Mouse (Mus musculus): ENCODE results near the gene Tanc1. TPM values are rescaled to one million over a fixed set of nuclear protein-coding genes. Genes with fewer than 3 reads are reported as not detected.

Gene Tanc1
- polyA plus RNA-seq, 1 experiment = 1.00 TPM

DNA sequence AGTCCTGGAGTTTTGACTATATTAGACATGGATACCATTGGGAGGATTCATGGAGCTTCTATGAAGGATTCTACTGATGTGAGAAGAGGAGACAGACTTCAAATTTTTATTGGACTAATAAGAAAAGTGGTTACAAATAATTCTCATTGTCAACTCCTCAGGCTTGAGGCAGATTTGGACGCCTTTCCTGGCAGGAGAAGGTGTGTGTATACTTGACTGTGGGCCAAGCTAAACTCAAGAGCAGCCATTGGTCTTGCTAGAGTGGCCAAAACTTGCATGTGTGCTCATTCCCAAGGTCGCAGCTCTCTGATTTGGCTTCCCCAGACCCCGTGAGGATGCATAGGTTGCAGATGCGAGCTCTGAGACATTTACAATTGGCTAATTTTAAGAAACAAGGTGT, 148.9 kb downstream of the Tanc1 start:
- Histone ChIP-seq H3K4me3 (replicated peaks) (no peak overlapping the region), H3K9me3 (no peaks in the 10 kb centered on the region), H3K36me3 (replicated peaks; ENCODE audit: low read length) (no peaks in the 10 kb centered on the region), H3K4me1 (peaks cover 3% of the 10 kb centered on the region; the same call in 1 of the 2 replicates), H3K27me3 (replicated peaks) (no peaks in the 10 kb centered on the region)
- TF ChIP-seq FLI1 (IDR thresholded peaks at IDR 0.05; ENCODE audit: low read length) = no peak
- TF ChIP-seq GATA1 (IDR thresholded peaks at IDR 0.05; ENCODE audit: borderline replicate concordance, low read length) = no peak

DNA sequence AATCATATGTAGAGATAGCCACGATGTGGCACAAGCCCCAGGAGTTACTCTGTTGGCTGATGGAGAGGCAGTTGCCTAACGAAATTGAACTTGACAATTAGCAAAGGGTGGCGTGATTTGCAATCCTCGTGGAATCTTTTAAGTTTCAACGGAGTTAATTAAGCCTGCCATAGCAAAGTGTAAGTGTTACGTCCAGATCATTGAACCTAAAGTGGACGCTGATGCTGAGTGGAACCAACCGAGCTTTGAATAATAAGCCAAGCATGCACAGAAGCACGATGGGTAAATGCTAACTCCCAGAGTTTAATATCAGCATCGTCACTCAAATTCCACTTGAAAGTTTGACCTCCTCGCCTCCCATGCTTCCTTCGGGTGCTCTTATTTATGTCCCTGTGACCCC, 149.3 kb downstream of the Tanc1 start:
- no peaks in the 10 kb centered on the region for H3K9me3 ChIP-seq
- H3K4me3 ChIP-seq (replicated peaks) = no peak overlapping the region
- no peaks in the 10 kb centered on the region for H3K36me3 ChIP-seq (replicated peaks; ENCODE audit: low read length)
- no peaks in the 10 kb centered on the region for H3K27me3 ChIP-seq (replicated peaks)
- H3K4me1 ChIP-seq = peaks cover 3% of the 10 kb centered on the region; the same call in 1 of the 2 replicates
- TF ChIP-seq FLI1 (IDR thresholded peaks at IDR 0.05; ENCODE audit: low read length) (no peak), GATA1 (IDR thresholded peaks at IDR 0.05; ENCODE audit: borderline replicate concordance, low read length) (no peak)

DNA sequence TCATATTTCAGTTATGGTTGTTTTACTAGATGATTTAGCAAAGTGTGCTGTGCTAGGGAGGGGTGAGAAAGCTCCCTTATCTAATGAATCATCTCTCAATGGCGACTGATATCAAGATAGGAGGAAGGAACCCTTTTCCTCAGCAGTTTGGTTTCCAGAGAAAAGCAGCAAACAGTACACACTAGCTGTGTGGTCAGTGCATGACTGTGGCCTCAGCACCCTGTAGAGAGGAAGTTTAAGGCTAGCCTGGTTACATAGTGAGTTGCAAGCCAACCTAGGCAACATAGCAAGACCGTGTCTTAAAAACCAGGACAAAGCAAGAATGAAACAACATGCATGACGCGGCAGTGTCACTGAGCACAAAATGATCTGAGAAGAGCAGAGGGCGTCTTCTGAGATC, 150.4 kb downstream of the Tanc1 start:
- no peaks in the 10 kb centered on the region for H3K36me3 ChIP-seq (replicated peaks; ENCODE audit: low read length)
- H3K4me3 ChIP-seq (replicated peaks) = no peak overlapping the region
- H3K9me3 ChIP-seq = no peaks in the 10 kb centered on the region
- TF ChIP-seq FLI1 (IDR thresholded peaks at IDR 0.05; ENCODE audit: low read length) = no peak
- no peak for TF ChIP-seq GATA1 (IDR thresholded peaks at IDR 0.05; ENCODE audit: borderline replicate concordance, low read length)
- no peaks in the 10 kb centered on the region for H3K27me3 ChIP-seq (replicated peaks)
- H3K4me1 ChIP-seq = peaks cover 3% of the 10 kb centered on the region; the same call in 1 of the 2 replicates

DNA sequence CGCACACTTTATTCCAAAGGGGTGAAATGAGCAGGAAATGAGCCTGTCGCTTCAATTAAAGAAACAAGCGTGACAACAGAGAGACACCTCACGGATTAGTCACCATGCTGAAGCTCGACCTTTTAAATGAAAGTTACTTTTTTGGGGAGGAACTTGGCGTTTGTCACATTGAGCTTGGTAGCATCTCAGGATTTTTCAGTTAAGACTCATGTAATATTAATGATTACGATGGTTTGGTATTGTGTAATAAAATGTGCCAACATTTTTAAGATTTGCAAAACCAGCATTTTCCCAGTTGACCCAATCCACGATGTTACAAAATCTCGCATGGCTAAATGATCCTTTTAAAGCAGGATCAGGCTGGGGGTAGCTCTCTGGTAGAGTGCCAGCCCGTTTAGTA, 153.8 kb downstream of the Tanc1 start:
- no peak overlapping the region for H3K4me3 ChIP-seq (replicated peaks)
- H3K9me3 ChIP-seq = no peaks in the 10 kb centered on the region
- no peak for TF ChIP-seq GATA1 (IDR thresholded peaks at IDR 0.05; ENCODE audit: borderline replicate concordance, low read length)
- no peak for TF ChIP-seq FLI1 (IDR thresholded peaks at IDR 0.05; ENCODE audit: low read length)
- peaks cover 4% of the 10 kb centered on the region for H3K27me3 ChIP-seq (replicated peaks)
- peaks cover 10% of the 10 kb centered on the region; the same call in 1 of the 2 replicates for H3K4me1 ChIP-seq
- no peaks in the 10 kb centered on the region for H3K36me3 ChIP-seq (replicated peaks; ENCODE audit: low read length)

DNA sequence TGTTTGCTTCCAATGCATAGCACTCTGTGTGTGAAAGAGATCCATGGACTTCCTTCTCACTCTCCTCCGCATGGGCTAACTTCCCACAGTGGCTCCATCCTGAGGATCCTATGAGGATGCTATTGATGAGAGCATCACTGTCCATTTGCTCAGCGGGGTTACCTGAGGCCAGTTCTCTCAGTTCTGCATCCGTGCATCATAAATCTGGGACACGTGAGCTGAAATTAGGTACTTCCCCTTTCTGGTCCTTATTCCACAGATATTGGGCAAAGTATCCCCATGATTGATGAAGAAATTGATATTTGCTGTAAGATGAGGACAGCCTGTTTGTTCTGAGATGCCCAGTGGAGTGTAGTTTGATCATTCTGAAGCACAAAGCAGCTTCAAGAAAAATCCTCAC, 156.1 kb downstream of the Tanc1 start:
- TF ChIP-seq GATA1 (IDR thresholded peaks at IDR 0.05; ENCODE audit: borderline replicate concordance, low read length) (no peak), FLI1 (IDR thresholded peaks at IDR 0.05; ENCODE audit: low read length) (no peak)
- Histone ChIP-seq H3K27me3 (replicated peaks) (peaks cover 4% of the 10 kb centered on the region), H3K9me3 (no peaks in the 10 kb centered on the region), H3K4me3 (replicated peaks) (no peak overlapping the region), H3K4me1 (0 out of 2 replicates have a peak, but pooled peaks cover 7% of the 10 kb centered on the region), H3K36me3 (replicated peaks; ENCODE audit: low read length) (peaks cover 6% of the 10 kb centered on the region)

DNA sequence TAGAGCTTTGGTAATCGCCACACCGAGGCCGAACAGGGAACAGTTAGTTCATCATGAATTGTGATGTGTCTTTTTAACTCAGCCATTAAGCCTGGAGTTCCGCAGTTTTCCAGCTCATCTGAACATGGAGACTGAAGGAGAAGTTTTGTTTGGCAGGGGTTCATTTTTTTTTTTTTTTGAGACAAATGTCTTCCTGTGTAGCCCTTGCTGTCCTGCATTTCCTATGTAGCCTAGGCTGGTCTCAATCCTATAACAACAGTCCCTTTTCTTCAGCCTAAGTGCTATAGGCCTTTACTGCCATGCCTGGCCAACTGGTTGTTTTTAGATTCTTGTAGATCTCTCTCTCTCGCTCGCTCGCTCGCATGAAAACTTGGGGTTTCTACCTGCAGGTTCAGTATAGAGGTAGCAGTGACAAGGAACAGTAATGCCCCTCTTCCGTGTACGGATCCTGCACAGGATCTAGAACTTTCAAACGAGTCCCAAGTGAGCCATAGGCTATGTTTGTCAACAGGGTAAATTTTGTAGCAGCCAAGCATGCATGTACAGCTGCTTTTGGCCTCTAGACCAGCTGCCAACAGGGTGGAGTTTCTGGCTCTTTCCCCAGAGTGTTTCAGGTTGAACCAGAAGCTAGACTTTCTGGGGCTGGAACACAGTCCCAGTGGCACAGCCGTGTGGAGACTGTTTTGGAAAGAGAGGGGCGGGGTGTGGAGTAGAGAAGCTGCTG, 157.0 kb downstream of the Tanc1 start:
- TF ChIP-seq FLI1 (IDR thresholded peaks at IDR 0.05; ENCODE audit: low read length) (no peak), GATA1 (IDR thresholded peaks at IDR 0.05; ENCODE audit: borderline replicate concordance, low read length) (no peak)
- peaks cover 4% of the 10 kb centered on the region for H3K27me3 ChIP-seq (replicated peaks)
- 0 out of 2 replicates have a peak, but pooled peaks cover 7% of the 10 kb centered on the region for H3K4me1 ChIP-seq
- H3K9me3 ChIP-seq = no peaks in the 10 kb centered on the region
- H3K4me3 ChIP-seq (replicated peaks) = no peak overlapping the region
- H3K36me3 ChIP-seq (replicated peaks; ENCODE audit: low read length) = peaks cover 10% of the 10 kb centered on the region

DNA sequence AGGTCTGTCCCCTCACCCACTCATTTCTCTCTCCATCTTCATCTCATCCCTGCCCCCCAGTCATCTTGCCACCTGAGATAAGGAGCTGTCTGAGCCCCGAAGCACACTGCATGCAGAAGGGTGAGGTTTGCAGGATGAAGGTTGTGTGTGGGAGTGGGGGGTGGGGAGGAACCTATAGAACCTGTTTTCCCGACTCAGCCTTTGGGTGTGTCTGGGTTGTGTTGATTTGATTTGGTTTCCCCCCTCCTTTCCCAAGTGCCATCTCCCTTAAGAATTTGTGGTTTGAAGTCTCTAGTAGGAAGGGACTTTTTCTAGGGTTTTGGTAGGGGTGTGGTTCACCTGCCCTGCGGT, 157.5 kb downstream of the Tanc1 start:
- TF ChIP-seq GATA1 (IDR thresholded peaks at IDR 0.05; ENCODE audit: borderline replicate concordance, low read length) (no peak), FLI1 (IDR thresholded peaks at IDR 0.05; ENCODE audit: low read length) (no peak)
- Histone ChIP-seq H3K4me1 (0 out of 2 replicates have a peak, but pooled peaks cover 7% of the 10 kb centered on the region), H3K4me3 (replicated peaks) (no peak overlapping the region), H3K9me3 (no peaks in the 10 kb centered on the region), H3K36me3 (replicated peaks; ENCODE audit: low read length) (peaks cover 10% of the 10 kb centered on the region), H3K27me3 (replicated peaks) (peaks cover 4% of the 10 kb centered on the region)

DNA sequence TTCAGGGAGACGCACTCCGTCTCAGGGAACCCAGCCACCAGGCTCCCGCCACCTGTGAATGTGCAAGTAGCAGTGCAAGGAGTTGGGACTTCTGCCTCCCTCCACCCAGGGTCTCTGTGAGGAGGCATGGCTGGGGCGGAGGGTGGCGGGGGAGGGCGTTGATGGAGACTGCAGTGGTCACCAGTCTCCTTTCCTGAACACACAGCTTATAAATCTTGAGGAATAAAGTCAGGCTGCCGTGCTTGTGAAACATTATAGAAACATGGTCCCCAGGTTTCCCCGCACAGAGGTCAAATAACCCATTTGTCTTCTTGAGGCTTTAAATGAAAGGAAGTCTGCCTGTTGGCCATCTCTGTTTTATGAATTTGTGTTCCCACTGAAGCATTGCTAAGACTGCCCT, 159.9 kb downstream of the Tanc1 start:
- no peaks in the 10 kb centered on the region for H3K9me3 ChIP-seq
- TF ChIP-seq GATA1 (IDR thresholded peaks at IDR 0.05; ENCODE audit: borderline replicate concordance, low read length) (no peak), FLI1 (IDR thresholded peaks at IDR 0.05; ENCODE audit: low read length) (no peak)
- peaks cover 4% of the 10 kb centered on the region for H3K27me3 ChIP-seq (replicated peaks)
- no peak overlapping the region for H3K4me3 ChIP-seq (replicated peaks)
- peaks cover 10% of the 10 kb centered on the region for H3K36me3 ChIP-seq (replicated peaks; ENCODE audit: low read length)
- 0 out of 2 replicates have a peak, but pooled peaks cover 7% of the 10 kb centered on the region for H3K4me1 ChIP-seq

DNA sequence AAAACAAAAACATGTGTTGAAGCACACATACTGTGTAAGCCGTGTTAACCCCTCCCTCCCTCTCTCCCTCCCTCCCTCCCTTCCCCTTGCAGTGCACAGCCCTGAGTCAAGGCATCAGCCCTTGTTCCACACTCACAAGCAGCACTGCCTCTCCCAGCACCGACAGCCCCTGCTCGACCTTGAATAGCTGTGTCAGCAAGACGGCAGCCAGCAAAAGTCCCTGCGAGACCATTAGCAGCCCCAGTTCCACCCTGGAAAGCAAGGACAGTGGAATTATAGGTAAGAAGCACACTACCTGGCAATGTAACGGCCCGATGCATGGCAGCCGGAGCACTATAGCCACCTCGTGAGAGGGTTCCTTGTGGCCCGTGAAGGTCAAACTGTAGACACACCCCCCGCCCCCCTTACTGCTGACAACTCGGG, 160.4 kb downstream of the Tanc1 start:
- Histone ChIP-seq H3K36me3 (replicated peaks; ENCODE audit: low read length) (peaks cover 10% of the 10 kb centered on the region), H3K27me3 (replicated peaks) (peaks cover 4% of the 10 kb centered on the region), H3K9me3 (no peaks in the 10 kb centered on the region), H3K4me1 (peaks cover 9% of the 10 kb centered on the region), H3K4me3 (replicated peaks) (no peak overlapping the region)
- TF ChIP-seq GATA1 (IDR thresholded peaks at IDR 0.05; ENCODE audit: borderline replicate concordance, low read length) (no peak), FLI1 (IDR thresholded peaks at IDR 0.05; ENCODE audit: low read length) (no peak)

DNA sequence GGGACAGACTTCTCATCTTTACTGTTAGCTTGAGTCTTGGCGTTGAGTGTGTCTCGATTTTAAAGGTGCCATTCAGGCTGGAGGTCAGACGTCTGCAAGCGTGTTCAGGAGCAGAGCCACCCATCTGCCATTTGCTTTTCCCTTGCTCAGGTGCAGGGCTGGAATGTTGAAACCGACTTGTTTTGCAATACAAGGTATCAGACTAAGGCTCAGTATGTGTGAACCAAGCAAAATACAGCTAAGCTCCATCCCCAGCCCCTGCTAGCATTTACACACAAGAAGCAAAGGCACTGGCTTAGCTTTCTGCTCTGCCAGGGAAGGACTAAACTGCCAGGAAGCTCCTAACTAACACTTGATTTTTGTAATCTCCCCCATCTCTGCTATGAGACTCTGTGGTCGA, 162.5 kb downstream of the Tanc1 start:
- Histone ChIP-seq H3K4me1 (peaks cover 13% of the 10 kb centered on the region), H3K36me3 (replicated peaks; ENCODE audit: low read length) (peaks cover 10% of the 10 kb centered on the region), H3K4me3 (replicated peaks) (no peak overlapping the region), H3K27me3 (replicated peaks) (peaks cover 4% of the 10 kb centered on the region), H3K9me3 (no peaks in the 10 kb centered on the region)
- TF ChIP-seq GATA1 (IDR thresholded peaks at IDR 0.05; ENCODE audit: borderline replicate concordance, low read length) = no peak
- no peak for TF ChIP-seq FLI1 (IDR thresholded peaks at IDR 0.05; ENCODE audit: low read length)
